Mouse (Mus musculus) brain, embryonic 14.5 days (tissue): ENCODE measurements around the gene Klb. TPM values are rescaled to one million over a fixed set of nuclear protein-coding genes. Genes with fewer than 3 reads are reported as not detected.

Experiments used
- DNase-seq: peaks from one replicate; pipeline ENCODE4 v3.0.0-alpha.2; 2011; ENCODE audit warnings: low read depth
- CTCF ChIP-seq: fragments of 200-500 bp; IDR thresholded peaks from 2 replicates; pipeline ENCODE4 v1.5.1; 2012; ENCODE audit warnings: inconsistent platforms, mild to moderate bottlenecking, moderate library complexity, borderline replicate concordance; ENCODE audit not compliant: insufficient read depth, insufficient read length; ENCODE audit errors: extremely low read depth
- POLR2A ChIP-seq: fragments of 200-500 bp; IDR thresholded peaks from 2 replicates; pipeline ENCODE4 v1.6.1; 2012; ENCODE audit warnings: mild to moderate bottlenecking, inconsistent platforms, borderline replicate concordance; ENCODE audit not compliant: poor library complexity, insufficient read depth, insufficient read length, severe bottlenecking; ENCODE audit errors: extremely low read depth
- polyA plus RNA-seq: library from polyadenylated mRNA; depleted of rRNA; stranded (reverse); fragments of >200 nt; gene quantifications from 2 replicates; pipeline ENCODE4 v1.2.3, GENCODE M21; 2012

Gene Klb
- polyA plus RNA-seq, 1 experiment = 0.14 TPM

DNA sequence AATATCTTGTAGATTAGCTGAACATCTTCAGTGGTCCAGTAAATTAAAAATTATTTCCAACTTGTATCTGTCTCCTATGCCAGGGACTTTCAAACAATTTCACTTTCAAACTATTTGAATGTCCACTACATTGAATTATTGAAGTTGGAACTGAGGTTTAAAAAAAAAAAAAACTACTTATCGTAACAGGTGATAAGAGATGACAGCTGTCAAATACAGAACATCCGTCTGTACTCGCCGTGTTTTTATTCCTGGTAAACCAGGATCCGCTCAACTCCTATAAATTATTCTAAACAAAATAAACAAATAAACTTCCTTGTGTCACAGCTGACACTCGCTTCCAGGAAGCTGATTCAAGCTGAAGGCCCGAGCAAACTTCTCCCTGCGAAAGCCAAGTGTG lies 13.3 kb upstream of the Klb start:
- no peak for DNase-seq
- TF ChIP-seq CTCF (no peak), POLR2A (no peak)

DNA sequence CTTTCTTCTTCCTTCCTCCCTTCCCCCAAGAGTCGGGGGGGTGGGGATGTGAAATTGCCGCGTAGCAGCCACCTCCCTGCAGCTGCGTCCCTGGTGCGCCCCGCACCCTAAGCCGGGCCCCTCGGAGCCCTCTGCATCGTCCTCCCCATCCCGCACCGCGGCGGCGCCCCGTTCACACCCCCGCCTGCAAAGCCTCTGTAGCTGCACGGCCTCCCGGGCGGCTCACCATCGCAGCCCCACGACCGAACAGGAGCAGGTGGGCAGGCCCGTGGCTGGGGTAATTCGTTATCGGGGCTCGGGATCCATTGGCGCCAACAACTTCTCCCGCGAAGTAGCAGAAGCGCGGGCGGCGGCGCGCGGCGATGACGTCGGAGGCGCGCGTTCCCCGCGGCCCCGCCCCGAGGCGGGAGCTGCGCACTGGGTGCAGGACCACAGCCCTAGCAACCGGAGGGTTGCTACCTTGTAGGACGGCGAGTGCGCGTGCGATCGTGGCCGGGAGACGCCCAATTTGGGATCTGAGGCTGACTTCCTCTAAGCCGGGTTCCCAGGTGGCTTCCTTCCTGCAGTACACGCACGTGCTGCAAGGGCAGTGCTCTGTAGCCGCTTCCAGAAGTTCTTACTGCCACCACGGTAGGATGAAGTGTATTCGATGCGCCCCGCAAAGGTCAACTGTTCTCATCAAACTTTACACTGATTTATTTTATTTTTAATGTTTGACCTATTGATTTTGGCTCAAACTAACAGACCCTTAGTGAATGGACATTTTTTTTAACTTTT lies 12.6 kb upstream of the Klb start, which contains the start of gene Rfc1:
Gene Rfc1, minus strand, starts transcription at position 373 of the 777 bp plus-strand sequence.
- TF ChIP-seq CTCF = no peak
- peak; percentile 23; the same call in 1 of the 2 replicates for TF ChIP-seq POLR2A
- DNase-seq = peak; percentile 96

DNA sequence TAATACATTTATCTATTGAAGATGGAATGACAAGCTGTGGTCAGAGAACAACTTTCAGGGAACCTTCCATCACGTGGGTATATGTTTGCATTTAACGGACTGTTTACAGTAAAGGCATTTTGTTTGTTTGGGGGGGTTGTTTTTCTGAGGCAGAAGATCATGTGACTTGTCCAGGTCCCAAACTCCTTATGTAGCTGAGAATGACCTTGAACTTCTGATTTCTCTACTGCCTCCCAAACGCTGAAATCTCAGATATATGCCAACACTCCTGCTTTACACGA lies 12.1 kb upstream of the Klb start:
- TF ChIP-seq POLR2A = no peak
- DNase-seq = no peak

DNA sequence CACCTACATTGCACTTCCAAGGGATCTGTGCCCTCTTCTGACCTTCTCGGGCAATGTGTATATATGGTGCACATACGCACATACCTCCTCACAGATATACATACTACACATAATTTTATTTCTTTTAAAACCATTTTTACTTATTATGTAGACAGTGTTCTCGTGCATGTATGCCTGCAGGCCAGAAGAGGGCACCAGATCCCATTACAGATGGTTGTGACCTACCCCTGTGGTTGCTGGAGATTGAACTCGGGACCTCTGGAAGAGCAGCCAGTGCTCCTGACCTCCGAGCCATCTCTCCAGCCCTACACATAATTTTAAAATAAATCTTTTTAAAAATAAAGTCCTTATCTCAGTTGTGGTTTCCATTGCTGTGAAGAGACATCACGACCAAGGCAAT lies 9.7 kb upstream of the Klb start:
- no peak for DNase-seq
- TF ChIP-seq CTCF (peak; percentile 20; the same call in 1 of the 2 replicates), POLR2A (no peak)

DNA sequence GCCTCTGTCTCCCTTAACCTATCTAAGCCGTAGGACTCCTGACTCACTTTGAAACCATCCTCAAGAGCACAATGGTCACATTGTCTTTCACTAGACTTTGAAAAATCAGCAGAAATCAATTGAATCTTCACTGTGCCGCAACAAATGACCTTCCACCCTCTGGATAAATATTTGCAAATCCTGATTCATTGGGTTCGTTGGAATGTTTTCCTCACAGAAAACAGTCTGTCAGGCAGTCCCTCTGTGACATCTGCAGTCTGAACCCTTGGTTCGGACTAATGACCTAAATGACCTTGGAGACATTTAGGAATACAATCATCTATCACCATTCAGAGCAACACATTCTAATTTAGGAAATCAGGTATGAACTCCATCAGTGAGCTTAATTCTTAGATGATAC lies 7.9 kb upstream of the Klb start:
- TF ChIP-seq CTCF (no peak), POLR2A (no peak)
- no peak for DNase-seq

DNA sequence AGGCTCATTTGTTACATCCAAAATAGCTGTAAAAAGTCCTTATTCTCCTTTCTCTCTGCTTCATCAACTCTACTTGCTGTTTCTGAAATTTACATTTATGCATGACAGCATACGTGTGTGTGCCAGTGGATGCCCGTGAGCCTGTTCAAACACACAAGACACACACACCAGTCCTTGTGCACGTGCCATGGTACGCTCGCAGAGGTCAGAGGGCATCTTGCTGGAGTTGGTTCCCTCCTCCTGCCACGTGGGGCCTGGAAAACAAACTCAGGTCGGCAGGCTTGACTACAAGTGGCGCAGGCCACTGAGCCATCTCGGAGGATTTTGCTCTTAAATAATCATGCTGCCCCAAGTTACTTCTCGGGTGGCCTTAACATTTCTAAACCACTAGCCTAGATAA lies 2.4 kb downstream of the Klb start:
- TF ChIP-seq POLR2A = no peak
- no peak for TF ChIP-seq CTCF
- DNase-seq = no peak

DNA sequence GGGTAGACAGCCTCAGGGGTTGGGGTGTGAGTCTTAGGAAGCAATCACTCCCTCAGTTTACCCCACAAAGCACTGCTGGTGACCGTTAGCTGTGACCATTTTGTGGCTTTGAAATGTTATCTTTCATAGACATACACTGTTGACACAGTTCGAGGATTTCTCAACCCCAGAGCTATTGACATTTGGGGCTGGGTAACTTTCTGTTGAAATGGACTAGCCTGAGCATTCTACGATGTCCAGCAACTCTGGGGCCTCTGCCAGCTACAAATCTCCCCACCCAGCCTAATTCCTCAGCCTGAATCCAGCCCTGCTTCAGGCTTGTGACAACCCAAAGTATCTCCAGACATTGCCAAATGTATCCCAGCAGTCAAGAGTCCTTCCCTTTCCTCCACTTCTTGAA lies 6.0 kb downstream of the Klb start:
- TF ChIP-seq CTCF (no peak), POLR2A (no peak)
- DNase-seq = no peak

DNA sequence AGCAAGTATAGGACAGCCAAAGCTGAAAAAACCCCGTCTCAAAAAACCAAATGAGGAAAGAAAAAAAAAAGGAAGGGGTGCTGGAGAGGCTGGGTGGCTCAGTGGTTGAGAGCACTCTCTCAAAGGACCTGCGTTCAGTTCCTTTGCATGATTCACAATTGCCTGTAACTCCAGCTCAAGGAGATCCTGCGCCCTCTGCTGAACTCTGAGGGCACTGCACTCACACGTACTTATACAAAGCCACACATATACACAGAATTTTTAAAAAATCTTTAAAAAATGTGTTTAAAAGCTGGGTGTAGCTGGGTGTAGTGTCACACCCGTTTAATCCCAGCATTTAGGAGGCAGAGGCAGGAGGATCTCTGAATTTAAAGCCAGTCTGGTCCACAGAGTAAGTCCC lies 6.9 kb downstream of the Klb start:
- no peak for DNase-seq

DNA sequence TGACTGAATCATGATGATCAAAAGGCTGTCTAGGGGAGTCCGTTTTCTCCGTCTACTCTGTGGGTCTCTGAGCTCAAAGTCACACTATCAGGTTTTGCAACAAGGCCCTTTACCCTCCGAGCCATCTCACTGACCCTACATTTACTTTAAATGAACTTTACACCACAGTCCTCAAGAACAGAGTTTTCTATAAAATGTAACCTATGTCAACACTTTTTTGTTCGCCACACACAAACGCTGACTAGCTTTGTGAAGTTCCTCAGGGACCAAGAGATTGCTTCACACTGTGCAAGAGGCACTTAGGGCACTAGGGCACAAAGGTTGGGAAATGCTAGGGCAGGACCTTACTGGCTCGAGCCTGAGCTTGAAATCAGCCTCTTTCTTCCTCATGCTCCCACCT lies 8.7 kb downstream of the Klb start:
- TF ChIP-seq CTCF (no peak), POLR2A (no peak)
- DNase-seq = no peak

More for the DNA sequence above, 6.9 kb downstream of the Klb start:
- no peak for TF ChIP-seq CTCF
- TF ChIP-seq POLR2A = no peak

DNA sequence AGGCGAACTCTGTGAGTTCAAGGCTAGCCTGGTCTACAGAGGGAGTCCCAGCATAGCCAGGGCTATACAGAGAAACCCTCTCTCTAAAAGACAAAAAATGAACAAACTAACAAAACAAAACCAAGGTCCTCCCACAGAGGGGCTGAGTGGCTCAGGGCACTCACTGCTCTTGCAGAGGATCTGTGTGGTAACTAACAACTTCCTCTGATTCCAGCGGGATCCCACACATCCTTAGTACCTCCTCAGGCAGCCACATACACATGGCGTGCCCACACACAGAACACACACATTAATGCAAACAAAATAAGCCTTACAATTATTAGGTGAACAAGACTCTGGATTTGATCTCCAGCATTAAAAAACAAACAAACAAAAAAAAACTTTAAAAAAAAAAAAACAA lies 9.7 kb downstream of the Klb start:
- TF ChIP-seq CTCF (no peak), POLR2A (no peak)
- DNase-seq = no peak

DNA sequence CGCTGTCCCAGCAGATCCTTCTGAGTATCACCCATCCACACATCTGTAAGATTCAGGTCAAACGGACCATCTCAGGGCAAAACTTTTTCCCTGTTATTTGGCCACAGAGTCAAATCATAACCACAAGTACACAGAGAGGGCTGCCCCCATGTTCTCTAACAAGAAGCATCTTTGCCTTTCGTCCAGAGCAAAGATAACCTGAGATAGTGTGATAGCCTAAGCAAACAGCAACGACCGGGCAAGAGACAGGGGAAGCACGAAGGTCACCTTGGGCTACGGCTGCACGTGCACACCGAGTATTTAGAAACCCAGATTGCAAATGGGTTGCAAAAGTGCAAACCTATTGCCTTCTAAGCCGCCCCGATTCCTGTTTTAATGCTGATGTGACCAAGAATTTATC lies 19.7 kb downstream of the Klb start:
- no peak for DNase-seq
- TF ChIP-seq CTCF (no peak), POLR2A (no peak)

DNA sequence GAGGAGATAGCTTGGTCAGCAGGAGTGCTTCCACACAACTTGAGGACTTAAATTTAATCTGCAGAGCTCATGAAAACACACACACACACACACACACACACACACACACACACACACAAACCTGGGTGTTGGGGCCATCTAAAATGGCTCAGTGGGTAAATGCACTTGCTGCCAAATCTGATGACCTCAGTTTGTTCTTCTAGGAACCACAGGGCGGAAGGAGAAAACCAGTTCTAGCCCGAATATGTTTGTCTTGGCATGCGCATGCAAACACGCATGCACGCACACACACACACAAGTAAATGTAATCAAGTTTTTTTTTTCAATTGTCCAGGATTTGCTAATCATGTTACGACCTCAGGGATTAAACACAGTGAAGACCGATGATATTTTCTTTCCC lies 23.4 kb downstream of the Klb start:
- TF ChIP-seq POLR2A = no peak
- TF ChIP-seq CTCF = no peak
- DNase-seq = no peak
